Mouse (Mus musculus): ENCODE data around the gene Il34.

DNA sequence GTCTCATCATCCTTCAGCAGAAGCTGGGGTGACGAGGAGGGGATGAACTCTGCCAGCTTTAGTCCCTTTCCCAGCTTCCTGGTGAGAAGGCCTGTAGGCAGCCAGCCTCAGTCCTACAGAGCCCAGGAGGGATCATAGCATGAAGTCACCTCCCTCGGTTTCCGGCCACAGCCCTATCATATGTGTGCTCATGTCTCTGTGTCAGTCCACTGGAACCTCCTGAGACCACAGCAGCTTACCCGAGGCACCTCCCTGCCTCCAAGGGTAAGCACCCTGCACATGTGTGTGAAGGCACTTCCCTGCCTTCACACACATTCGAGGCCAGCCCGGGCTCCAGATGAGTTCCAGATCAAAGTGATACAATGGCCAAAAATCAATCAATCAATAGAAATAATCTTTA, 15.5 kb downstream of the Il34 start:
- TF ChIP-seq POLR2A (IDR thresholded peaks at IDR 0.05; ENCODE audit: extremely low read depth, insufficient read depth, low read length) (no peak), CTCF (IDR thresholded peaks at IDR 0.05; ENCODE audit: extremely low read depth, insufficient read depth, low read length) (no peak)

Data from cortical plate, adult 2 months (tissue).